Mouse (Mus musculus): Measurements from ENCODE around the gene Msh5.

Msh5 gene

DNA sequence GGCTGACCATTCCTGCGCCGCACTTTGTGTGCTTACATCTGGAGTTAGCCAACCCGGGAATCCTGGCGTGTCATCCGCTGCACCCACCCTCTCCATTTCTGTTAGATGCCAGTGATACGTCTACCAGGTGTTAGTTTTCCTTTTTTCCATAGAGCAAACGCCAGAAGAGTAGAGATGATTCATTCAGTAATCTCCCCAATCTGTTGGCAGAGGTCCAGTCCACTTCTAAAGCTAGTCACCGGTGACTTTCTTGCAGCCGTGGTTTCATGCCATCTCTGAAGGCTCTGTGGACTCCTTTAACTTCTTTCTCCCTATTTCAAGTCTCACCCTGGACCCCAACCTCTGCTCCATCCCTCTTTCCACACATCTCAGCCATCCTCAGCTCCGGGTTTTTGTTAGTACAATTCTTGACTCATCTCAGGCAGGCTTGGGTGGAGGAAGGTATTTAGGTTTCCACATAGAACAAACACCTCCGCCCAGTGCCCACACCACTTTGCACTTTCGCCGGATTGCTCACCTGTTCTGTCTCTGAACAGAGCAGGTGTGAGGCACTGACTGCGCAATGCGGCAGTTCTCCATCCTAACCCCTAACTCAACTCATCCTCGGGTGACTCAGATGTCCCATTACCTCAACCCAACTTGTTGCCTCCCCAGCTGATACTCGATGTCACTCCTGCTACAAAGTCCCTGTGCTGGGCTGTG is 21.8 kb upstream of the Msh5 start:
- DNase-seq: no peak

DNA sequence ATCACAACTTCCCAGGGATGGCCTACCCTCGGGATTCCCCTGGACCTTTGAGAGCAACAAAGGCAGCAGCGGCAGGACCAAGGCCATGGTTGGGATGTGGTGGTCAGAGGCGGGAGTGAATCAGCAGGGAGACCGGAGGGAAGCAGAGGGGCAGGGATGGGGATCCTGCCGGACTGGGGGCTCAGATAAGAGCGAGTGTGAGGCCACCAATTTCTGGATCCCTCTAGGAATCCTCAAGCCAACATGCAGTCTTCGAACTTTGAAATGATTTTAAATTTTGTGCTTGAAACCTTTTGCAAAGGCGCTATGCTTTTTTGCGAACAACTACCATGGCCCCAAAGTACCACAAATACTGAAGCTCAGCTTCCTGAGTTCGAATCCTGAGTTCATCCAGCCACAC is 19.5 kb upstream of the Msh5 start, which contains the start of gene Mpig6b:
Gene Mpig6b, minus strand, starts transcription at position 101 of the 400 bp plus-strand sequence.
- DNase-seq: no peak

DNA sequence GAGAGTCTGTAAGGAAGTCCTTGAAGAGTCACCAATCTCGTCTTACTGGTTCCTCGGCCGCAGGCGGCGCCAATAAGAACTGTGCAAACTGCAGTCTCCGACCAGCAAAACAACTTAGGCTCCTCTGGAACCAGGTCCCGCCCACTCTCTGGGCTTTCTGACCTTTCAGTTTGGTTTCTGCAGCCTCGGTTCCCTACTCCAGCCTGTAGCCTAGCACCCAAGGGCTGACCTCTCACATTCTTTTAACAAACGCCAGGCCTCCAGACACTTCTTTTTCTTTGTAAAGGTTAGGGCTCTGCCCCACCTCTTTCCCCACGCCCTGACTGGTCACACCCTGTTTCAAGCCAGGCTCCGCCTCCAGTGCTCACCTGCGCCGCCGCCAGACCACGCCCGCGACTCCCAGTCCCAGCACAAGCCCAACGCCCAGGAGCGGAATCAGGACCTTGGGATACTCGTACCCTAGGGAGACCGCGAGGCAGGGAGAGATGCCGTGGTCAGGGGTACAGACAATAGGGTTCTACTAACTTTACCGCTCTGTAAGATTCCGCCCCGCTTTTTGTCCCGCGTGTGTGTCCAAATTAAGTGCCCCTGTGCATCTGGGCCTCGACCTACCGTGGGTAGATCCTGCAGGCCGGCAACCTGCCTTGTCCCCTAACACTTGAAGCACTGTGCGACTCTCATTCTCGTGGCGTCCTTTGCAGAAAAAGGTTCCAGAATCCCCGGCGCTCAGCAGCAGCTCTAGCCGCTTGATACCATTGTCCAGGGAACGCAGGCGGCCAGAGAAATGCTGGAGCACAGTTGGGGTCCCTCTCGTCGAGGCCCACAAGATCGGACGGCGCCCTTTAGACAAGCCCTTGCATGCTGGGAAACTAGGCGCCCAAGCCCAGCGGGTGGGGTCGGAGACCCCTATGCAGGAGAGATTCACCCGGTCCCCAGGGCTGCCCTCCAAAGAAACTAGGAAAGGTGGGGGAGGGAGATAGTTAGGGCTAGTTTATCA is 18.7 kb upstream of the Msh5 start, which contains the start of gene Ly6g6c:
Gene Ly6g6c, plus strand, starts transcription at position 438 of the 997 bp plus-strand sequence.
- DNase-seq: peak; percentile 35 to 38

DNA sequence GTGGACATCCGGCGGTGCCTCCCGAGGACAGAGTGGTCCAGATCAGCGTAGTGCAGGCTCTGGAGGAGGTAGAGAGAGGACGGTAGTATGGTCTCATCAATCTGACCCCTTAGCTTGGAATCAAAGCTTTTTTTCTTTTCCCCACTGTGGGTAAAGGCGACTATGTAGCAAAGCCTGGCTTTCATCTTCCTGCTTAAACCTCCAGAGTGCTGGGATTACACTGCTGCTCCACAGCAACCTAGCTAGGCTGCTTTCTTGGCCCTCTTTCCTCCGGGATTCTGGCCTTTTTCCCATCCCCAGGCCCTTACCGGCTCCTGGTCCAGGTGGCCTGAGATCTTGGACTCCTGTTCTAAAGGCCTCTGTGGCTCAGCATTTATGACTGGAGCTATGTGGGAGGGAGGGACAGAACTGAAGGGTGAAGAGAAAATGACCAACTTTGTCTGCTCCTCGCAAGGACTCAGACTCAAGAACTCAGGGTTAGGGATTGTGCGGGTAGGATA is 17.9 kb upstream of the Msh5 start:
- no peak for DNase-seq

DNA sequence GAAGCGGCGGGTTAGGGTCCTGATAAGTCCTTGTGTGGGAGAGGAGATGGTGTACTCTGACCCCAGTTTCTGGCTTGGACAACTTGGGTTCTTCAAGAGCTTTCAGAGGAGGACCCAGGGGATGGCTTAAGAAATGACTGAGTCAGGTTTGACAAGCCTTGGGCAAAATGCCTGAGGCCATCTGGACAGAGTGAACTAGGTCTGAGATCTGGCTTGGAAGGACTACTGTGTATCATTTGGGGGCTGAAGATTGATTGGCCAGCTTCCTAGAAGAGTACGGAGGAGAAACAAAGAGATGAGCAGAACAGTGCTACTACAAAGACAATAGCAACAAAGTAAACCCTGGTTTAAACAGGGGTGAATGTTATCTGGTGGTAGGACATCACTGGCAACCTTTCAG is 16.9 kb upstream of the Msh5 start:
- no peak for DNase-seq

DNA sequence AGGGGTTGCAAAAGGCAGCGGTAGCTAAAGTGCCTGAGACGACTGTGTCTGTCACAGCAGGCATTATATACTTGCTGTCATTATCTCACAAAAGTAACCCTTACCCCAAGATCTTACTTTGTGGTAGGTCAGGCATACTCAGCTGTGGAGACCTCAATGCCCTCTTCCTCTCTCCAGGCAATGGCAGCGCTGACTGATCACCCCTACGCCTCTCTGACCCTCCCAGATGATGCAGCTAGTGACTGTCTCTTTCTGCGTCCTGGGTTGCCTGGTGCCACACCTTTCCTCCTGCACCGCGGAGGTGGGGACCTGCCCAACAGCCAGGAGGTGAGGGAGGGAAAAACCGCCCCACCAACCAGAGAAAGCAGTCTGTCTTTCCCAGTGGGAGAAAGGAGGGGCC is 14.8 kb upstream of the Msh5 start:
- no peak for DNase-seq

DNA sequence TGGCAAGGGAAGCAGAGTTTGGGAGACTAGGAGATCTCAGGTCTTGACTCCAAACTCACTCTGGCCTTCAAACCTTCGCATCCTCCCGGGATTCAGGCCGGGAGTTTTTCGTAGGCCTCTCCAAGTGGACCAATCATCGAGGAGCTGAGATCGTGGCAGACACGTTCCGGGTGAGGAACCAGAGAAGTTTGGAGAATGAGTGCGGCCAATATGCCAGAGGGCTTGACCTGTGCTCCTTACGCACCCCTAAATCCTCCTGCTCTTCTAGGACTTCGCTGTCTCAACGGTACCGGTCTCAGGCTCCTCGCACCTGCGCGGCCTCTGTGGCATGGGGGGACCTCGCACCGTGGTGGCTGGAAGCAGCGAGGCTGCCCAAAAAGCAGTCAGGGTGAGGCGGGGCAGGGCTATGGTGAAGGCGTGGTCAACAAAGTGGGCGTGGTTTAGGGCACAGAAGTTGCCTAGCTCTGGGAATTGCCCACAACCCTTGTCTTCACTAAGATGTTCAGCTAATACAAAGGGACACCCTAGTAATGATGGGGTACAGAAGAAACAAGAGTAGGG is 14.3 kb upstream of the Msh5 start:
- DNase-seq: no peak

DNA sequence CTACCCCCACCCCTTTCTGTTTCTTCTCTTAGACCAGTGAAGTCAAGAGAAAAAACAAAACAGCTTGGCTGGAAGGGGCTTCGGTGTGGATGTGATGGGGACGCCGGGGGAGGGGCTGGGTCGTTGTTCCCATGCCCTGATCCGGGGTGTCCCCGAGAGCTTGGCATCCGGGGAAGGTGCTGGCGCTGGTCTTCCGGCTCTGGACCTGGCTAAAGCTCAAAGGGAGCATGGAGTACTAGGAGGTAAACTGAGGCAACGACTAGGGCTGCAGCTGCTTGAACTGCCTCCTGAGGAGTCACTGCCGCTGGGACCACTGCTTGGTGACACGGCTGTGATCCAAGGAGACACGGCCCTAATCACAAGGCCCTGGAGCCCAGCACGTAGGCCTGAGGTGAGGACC is 13.5 kb upstream of the Msh5 start:
- no peak for DNase-seq

DNA sequence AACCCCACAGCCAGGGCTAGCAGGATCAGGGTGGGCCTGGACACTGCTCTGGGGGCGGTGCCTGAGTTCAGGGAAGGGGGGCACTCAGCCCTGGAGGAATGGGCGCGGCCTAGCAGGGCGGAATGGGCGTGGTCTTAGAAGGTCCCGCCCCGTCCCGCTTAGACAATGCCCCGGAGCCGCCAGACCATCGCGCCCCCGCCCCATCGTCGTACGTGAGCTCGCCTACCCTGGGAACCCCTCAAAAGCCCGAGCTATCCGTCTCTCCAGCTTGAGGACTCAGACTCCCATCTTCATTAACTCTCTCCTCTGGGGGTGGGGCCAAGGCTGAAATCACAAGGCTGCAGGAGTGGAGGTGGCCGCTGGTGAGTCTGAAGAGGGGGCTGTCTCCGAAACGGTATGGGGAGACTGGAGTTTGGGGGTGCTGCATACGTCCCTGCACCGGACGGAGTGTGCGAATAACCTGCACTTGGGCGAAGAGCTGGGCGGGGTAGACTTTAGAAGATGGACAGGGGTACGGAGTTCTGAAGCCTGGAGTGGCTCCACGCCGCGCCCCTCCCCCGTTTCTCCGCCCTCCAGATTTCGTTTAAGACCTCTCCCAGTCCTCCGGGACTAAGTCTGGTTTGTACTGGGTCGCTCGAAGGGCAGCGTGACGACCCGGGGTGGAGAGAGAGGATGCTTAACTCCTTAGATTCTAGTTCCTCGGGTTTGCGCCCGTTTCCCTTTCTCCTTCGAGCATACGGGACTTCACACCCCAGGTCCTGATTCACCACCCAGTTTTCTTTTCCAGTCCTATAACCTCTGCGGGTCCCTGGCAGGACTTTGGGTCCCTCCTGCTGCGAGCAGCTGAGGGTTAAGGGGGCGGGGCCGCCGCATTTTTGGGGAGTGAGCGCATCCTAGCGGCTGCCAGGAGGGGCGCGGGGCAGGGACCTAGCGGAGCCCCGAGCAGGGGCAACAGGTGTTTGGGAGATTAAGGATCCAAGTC is 12.7 kb upstream of the Msh5 start, which contains the start of gene Ddah2:
Gene Ddah2, plus strand, starts transcription at position 125 of the 982 bp plus-strand sequence.
- peak; percentile 94 for DNase-seq

DNA sequence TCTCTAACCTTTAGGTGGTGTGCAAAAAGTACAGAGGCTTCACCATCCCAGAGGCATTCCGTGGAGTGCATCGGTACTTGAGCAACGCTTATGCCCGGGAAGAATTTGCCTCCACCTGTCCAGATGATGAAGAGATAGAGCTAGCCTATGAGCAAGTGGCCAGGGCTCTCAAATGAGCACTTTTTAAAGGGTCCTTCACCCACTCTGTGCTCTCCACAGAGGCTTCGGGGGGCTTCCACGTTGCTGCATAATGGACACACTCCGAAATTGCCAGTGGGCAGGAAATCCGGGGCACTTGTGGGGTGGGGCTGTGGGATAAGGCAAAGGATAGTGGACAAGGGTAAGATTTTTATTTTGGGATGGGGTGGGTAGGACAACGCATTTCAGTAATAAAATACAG is 11.8 kb upstream of the Msh5 start:
- no peak for DNase-seq

DNA sequence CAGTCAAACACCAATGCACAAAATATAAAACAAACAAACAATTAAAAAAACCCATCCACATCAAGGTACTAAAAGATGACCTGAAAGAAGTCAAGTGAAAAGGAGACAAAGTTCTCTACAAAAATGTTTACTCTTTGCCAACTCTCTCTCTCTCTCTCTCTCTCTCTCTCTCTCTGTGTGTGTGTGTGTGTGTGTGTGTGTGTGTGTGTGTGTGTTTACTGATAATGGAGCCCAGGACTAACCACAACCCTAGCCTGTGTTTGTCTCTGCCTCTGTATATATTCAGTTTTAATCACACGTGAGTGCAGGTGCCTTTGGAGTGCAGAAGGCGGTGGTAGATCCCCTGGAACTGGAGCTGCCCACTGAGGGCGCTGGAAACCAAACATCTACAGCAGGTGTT is 10.5 kb upstream of the Msh5 start:
- DNase-seq: no peak

DNA sequence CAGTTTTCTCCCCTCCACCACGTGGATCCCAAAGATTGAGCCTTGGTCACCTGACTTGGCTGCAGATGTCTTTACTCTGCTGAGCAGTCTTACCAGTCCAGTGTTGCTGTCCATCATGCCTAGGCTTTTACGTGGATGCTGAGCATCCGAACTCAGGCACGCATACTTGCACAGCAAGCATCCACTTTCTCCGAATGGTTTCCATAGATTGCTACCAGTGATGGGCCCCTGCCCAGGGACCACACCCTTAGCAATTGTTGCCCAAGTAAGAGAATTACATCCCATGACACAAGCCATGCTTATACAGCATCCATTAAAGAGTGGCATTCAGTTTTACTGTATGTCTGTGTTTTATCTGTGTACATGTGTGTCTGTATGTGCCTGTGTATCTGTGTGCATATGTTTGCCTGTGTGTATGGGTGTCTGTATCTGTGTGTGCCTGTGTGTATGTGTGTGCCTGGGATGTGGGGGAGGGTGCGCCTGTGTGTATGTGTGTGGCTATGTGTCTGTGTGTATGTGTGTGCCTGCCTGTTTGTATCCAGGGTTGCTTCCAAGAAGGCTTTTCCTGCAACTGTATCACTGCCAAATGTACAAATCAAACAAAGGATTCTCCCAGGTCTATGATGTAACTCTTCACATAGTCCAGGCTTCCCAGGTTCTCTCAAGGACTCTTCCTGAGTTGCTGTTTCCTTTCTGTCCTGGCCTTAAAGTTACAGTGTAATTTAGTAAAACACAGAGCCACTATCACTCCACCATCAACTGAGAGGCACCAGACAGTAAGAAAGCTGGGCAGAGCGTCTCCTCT is 9.3 kb upstream of the Msh5 start:
- no peak for DNase-seq

DNA sequence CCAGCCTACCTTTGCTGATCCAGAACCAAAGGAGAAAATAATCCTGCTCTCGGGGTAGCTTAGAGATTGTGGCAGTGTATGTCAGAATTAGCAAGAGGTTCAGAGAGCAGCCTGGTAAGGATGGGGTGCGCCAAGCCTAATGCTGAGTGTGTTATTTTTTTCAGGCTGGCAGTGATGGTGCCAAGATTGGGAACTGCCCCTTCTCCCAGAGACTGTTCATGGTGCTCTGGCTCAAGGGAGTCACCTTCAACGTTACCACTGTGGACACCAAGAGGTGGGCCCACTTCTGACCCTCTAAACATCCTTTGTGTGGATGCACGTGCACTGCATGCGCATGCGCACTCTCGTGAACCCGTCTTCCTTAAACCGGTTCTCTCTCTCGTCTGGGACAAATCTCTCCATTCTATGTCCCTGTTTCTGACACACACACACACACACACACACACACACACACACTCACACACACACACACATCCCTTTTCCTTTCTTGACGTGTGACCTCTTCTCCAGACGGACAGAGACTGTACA is 5.8 kb upstream of the Msh5 start:
- DNase-seq: no peak

DNA sequence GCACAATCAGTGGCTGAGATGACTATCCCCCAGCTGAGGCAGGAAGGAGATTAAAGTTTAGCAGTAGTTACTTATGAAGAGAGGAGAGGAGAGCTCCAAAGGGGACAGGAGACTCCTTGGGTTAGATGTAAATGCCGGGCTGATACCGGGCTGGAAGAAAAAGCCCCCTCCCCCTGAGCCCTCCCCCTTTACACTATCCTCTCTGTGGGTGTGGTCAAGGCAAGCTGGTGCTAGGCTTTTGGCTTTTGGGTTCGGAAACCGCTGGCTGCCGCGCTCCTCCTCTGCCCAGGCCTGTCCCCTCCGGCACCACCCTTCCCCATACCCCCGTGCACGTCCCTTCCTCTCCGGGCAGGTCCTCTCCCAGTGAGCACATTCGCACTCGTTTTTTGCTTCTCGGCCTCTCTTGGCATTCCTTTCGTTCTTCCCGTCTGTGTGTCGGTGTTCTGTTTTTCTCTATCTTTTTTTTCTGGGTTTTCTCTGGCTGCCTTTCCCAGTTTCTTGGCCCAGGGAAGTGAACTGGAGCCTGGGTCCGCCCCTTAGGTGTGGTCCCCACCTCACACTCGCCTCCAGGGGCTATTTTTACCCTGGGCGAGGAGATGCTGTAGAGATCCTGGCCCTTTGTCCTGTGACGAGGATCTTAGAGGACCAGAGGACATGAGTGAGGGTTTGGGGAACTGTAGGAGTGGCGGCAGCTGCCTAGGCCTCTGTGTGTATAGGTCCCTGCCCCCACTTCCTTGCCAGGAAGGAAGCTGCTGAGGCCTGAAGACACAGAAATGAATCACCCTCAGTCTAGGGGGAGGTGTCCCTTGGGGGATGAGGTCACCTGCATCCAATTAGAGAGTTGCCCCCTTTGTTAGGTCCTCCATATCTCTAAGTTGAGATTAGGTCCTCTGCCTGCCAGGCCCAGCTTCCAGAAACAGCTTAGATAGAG is 4.9 kb upstream of the Msh5 start:
- DNase-seq: peak; percentile 85 to 92

DNA sequence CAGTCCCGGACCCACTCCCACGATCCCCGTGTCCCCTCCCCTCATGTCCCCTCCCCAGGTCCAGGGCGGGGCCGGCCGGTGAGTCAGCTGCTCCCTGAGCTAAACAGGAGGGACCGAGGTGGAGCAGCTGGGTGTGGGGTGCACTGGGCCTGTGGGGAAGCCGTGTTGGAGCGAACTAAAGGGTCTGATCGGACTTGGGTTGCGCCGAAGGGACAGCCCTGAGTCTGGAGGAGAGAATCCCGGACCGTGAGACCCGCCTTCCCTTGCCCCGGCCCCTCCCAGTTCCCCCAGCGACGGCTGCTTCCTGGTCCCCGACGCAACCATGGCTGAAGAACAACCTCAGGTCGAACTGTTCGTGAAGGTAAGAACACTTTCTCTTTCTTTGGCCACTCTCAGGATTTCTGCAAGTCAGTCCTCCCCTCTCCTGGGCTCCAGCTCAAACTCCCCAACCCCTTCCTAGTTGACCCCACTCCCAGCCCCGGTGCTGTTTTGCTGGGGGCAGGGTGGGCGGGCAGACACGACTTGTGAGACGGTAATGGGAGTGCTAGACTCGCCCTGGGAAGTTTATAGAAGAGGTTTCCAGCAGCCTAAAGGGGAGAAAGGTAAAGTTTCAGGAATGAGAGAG is 3.7 kb upstream of the Msh5 start:
- peak; percentile 65 to 69 for DNase-seq

DNA sequence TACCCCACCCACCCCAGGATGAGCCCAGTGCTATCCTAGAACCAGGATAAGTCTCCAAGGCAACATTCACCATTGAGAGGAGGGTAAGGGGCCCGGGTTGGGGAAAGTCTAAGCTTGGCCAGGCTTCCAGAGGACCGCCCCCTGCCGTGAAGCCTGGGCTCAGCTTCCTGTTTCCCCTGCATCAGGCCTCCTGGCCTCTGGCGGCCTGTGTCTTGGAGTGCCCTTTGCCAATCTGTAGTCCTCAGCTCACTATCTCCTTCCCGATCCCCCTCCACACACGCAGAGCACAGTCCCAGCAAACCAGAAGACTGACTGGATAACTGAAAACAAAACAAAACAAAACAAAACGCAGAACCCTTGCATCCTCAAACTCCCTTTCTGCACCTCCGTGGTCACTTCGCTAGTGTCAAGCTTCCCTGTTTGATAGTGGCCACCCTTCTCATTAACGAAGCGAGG is 3.0 kb upstream of the Msh5 start, which contains the start of gene Clic1:
Gene Clic1, plus strand, starts transcription at position 406 of the 456 bp plus-strand sequence.
- DNase-seq: peak; percentile 49 to 53

DNA sequence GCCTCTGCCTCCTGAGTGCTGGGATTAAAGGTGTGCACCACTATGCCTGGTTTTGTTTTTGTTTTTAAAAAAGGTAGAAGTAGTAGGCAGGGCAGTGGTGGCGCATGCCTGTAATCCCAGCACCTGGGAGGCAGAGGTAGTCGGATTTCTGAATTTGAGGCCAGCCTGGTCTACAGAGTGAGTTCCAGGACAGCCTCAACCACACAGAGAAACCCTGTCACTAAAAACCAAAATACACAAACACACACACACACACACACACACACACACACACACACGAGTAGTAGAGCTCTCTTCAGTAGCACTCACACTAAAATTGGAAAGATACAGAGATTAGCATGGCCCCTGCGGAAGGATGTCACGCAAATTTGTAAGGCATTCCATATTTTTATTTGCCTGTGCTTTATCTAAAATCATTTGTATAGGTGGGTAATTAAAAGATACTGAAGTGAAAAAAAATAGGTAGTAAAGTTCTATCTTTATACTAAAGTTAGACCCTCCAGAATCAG is 2.4 kb upstream of the Msh5 start:
- DNase-seq: no peak

DNA sequence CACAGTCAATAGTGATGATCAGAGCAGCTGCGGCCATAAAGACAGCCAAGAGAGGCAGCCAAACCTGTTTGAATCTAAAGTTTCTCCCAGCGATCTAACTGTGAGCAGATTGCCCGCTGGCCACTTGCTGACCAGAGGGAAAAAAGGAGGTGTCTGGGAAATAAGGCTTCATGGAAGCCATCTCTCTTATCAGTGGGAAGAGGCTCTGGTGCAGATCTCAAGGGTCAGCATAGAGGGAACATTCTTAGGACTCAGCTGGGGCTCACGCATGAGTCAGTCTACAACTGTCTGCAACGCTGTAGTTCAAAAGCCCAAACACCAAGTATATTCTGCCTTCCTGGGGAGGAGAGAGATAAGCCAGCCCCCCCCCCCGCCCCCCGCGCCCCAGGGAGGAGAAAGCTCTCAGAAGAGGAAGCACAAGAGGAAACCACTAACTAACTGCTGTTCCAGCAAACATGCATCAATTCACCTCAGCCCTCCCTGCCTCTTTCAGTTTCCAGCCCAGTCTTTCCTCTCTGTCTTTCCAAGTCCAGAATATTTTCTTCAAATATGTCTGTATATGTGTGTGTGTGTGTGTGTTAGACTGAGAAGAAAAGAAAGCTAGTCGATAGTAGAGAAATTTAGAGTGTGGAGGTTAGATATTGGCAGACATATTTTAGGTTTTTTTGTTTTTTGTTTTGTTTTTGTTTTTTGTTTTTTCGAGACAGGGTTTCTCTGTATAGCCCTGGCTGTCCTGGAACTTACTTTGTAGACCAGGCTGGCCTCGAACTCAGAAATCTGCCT is 1.8 kb upstream of the Msh5 start:
- peak; percentile 51 to 54 for DNase-seq
